Mouse (Mus musculus) adrenal gland (tissue): Measurements from ENCODE around the gene Nos3.

Experiments
- intact Hi-C: fragments of 180-260 bp; cut with DNase I; formaldehyde crosslinking; loops from one replicate; pipeline ENCODE4 v1.15.1; 2025
- long read RNA-seq, 2 experiments: library from polyadenylated mRNA; unstranded; transcript quantifications; one replicate each; pipeline ENCODE4 v2.0.0; 2020; ENCODE audit warnings: borderline replicate concordance in 1 of 2; ENCODE audit not compliant: insufficient replicate concordance in 1 of 2

Gene Nos3
- long read RNA-seq, experiment 1, full-length matches to known transcripts: 2 of 9 reads
- long read RNA-seq, experiment 1, partial matches to known transcripts: 6 of 9 reads
- long read RNA-seq, experiment 1, other reads (novel, unspliced or antisense): 1 of 9 reads
- long read RNA-seq, experiment 2, full-length matches to known transcripts: 3 of 5 reads
- long read RNA-seq, experiment 2, partial matches to known transcripts: 1 of 5 reads
- long read RNA-seq, experiment 2, other reads (novel, unspliced or antisense): 1 of 5 reads

GRCm38 (mm10) chr5:24364508-24364907, at the start of gene Nos3:
Nos3 (plus strand) TSS chr5:24364810.
- intact Hi-C loops: no loop called here

GRCm38 (mm10) chr5:24319776-24320466, 44.7 kb upstream of the Nos3 start:
- intact Hi-C loops: no loop called here

- intact Hi-C loops: no loop called here
Measured at GRCm38 (mm10) chr5:24320467-24320813, 44.2 kb upstream of the Nos3 start.

- intact Hi-C loops: no loop called here
Measured at GRCm38 (mm10) chr5:24320894-24321293, 43.7 kb upstream of the Nos3 start.

- intact Hi-C loops: no loop called here
Measured at GRCm38 (mm10) chr5:24321711-24322682, 42.6 kb upstream of the Nos3 start.

- intact Hi-C loops: no loop called here
Measured at GRCm38 (mm10) chr5:24325251-24325650, 39.4 kb upstream of the Nos3 start.

GRCm38 (mm10) chr5:24326166-24326841, 38.3 kb upstream of the Nos3 start:
- intact Hi-C loops: no loop called here

- intact Hi-C loops: no loop called here
Measured at GRCm38 (mm10) chr5:24326842-24327417, 37.7 kb upstream of the Nos3 start.

GRCm38 (mm10) chr5:24328813-24329211, 35.8 kb upstream of the Nos3 start:
- intact Hi-C loops: no loop called here

GRCm38 (mm10) chr5:24329212-24329964, 35.2 kb upstream of the Nos3 start:
- intact Hi-C loops: no loop called here

GRCm38 (mm10) chr5:24329965-24330298, 34.7 kb upstream of the Nos3 start:
- intact Hi-C loops: no loop called here

GRCm38 (mm10) chr5:24332401-24332800, 32.2 kb upstream of the Nos3 start:
- intact Hi-C loops: no loop called here

GRCm38 (mm10) chr5:24334749-24335148, 29.9 kb upstream of the Nos3 start:
- intact Hi-C loops: loop anchor here (5.0 kb wide), 1 partner anchor 138 kb away; no protein-coding TSS in a partner anchor

GRCm38 (mm10) chr5:24335888-24336511, 28.6 kb upstream of the Nos3 start:
- intact Hi-C loops: loop anchor here (2.0 to 5.0 kb wide), 2 partner anchors 25 to 136 kb away; no protein-coding TSS in a partner anchor

GRCm38 (mm10) chr5:24337366-24337765, 27.2 kb upstream of the Nos3 start:
- intact Hi-C loops: loop anchor here (2.0 to 5.0 kb wide), 2 partner anchors 23 to 135 kb away; no protein-coding TSS in a partner anchor

- intact Hi-C loops: loop anchor here (2.0 to 5.0 kb wide), 2 partner anchors 23 to 134 kb away; no protein-coding TSS in a partner anchor
Measured at GRCm38 (mm10) chr5:24337821-24338220, 26.8 kb upstream of the Nos3 start.

- intact Hi-C loops: no loop called here
Measured at GRCm38 (mm10) chr5:24342205-24342963, 22.2 kb upstream of the Nos3 start.

- intact Hi-C loops: no loop called here
Measured at GRCm38 (mm10) chr5:24342966-24343365, 21.6 kb upstream of the Nos3 start.

- intact Hi-C loops: no loop called here
Measured at GRCm38 (mm10) chr5:24343379-24343778, 21.2 kb upstream of the Nos3 start.
